Mouse (Mus musculus) cerebellum, postnatal 4 days (tissue): ENCODE measurements around the gene Stk38.

Source experiments
- DNase-seq, 2 experiments: peaks; one replicate each; pipeline ENCODE4 v3.0.0; 2022; ENCODE audit warnings: low spot score in 2 of 2, mixed read lengths in 1 of 2

Stk38 gene

DNA sequence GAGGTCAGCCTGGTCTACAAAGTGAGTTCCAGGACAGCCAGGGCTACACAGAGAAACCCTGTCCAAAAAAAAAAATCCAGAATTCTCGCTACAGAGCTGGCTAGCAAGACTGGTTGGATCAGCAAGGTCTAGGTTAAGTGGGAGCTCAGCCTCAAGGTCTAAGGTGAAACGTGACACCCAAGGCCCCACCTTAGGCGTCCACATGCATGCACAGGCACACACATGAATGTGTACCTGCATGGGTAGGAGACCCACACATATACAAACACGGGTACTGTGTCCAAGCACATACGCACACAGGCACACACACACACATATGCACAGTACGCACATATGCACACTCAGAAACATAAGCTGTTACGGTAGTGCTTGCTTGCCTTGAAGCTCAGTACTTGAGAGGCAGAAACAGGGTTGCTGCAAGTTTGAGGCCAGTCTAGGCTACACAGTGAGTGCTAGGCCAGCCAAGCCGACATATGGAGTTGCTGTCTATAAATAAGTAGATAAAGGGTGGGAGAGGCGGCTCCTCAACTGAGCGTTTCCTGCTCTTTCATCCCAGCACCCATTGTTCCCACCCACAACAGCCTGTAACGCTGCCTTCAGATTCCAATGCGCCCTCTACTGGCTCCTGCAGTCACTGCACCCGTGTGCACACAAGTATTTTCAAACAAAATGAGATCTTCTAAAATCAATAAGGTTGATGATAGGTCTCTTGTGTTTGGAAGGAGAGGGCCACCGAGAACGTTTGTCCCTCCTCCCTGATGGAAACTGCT, 80.7 kb downstream of the Stk38 start:
- peak in 1 of 2 experiments; percentile 49 for DNase-seq

DNA sequence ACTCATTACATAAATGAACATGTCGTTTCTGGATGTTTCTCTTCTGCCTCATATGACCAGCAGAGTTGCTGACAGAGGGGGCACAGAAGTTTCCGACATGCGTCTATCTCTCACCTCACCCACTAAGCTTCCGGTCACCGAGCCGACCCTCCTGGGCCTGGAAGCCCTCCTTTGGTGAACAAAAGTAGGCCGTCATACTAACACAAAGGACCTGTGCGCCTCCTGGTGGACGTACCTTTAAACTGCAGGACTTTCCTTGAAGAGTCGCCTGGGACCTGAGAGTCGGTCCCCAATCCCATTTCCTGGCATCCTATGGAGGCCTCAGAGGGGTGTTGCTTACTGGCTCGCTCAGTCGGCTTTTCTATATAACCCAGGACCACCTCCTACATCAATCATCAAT, 81.4 kb downstream of the Stk38 start:
- peak; percentile 63 to 80 for DNase-seq

DNA sequence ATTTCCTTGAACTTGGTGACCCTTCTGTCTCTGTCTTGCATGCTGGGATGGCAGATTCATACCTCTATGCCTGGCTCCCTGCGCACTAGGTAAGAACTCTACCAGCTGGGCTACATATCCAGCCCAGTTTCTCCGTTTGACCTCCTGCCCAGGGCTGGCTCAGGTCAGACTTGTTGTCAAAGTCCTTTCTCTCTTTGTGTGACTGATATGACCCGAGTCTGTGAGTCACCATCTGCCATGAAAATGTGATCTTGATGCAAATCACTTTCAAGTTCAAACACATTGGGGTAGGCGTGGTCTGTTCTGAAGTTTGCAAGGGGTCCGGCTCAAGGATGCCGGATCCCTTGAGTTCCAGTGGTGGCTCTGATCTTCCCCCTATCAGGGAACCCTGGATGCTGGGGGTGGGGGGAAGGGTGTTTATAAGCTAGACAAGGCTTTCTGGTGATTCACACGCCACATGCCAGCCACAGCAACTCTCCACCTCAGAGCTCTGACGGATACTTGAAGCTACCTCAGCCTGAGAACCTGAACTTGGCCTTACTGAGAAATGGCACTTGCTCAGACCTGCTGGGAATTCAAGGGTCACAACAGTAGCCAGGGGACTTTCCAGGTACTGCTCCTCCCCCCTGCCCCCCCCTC, 82.7 kb downstream of the Stk38 start:
- DNase-seq = no peak

DNA sequence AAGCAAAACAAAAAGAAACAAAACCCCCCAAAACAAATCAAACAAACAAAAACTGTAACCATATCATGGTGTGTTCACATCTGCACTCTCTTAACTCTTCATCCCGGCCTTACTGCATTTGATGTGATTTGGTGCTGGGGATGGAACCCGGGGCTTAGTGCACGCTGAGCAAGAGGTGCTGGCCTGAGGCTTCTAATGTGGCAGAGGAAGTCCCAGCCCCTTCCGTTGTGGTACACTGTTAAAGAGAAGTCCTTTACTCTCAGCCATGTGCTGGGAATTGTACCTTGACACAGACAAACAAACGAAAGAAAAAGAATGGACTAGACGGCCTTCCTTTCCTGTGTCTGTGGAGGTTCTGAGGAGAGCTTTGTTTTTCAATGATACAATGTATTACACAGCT, 85.7 kb downstream of the Stk38 start:
- DNase-seq = no peak

DNA sequence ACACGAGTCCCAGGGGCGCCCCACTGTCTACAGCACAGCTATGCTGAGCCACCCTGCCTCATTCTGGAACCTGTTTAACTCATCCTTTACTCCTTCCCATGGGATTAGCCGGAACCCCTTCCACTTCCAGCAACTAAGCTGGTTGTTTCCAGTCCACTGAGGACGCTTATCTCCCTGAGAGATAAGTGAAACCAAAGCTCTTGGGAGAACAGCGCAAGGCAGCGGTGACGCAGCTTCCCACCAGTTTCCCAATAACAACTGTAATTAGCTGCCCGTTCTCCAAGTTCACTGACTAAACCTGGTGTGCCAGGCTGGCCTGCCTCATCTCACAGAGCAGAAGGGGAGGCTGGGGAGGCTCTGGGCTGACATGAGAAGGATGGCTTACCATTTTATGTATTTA, 86.7 kb downstream of the Stk38 start:
- no peak for DNase-seq
